Mouse (Mus musculus): ENCODE measurements at regions not wholly inside any gene's neighbourhood (a gene's known extent, or its start where the extent isn't known, plus 50 kb on each side); places are given as distances from the start of the nearest gene placed in this dataset.

- 0 out of 2 replicates have a peak, but pooled peaks cover 6% of the 10 kb centered on the region for H3K9me3 ChIP-seq (replicated peaks)
- H3K4me1 ChIP-seq: peaks cover 14% of the 10 kb centered on the region
- H3K27ac ChIP-seq: no peak overlapping the region
- 58% methylated on average over 5 of the region's 5 CpGs for WGBS (ENCODE audit: insufficient replicate concordance)
- no peaks in the 10 kb centered on the region for H3K36me3 ChIP-seq
- peaks cover 6% of the 10 kb centered on the region; the same call in 1 of the 2 replicates for H3K27me3 ChIP-seq (replicated peaks)
- no peak for ATAC-seq
- no peak overlapping the region for H3K9ac ChIP-seq
- no peak overlapping the region for H3K4me2 ChIP-seq
- H3K4me3 ChIP-seq: no peak overlapping the region
These were observed 129.9 kb upstream of the Lgalsl start for GRCm38 (mm10) chr11:20960750-20961149.

- Histone ChIP-seq H3K9ac (no peak overlapping the region), H3K27ac (no peak overlapping the region), H3K4me1 (peaks cover 14% of the 10 kb centered on the region), H3K36me3 (no peaks in the 10 kb centered on the region), H3K4me3 (no peak overlapping the region), H3K27me3 (replicated peaks) (no peaks in the 10 kb centered on the region), H3K4me2 (no peak overlapping the region), H3K9me3 (replicated peaks) (0 out of 2 replicates have a peak, but pooled peaks cover 6% of the 10 kb centered on the region)
- WGBS (ENCODE audit: insufficient replicate concordance): 72% methylated on average over 2 of the region's 2 CpGs
- ATAC-seq: no peak
These were observed 129.5 kb upstream of the Peli1 start for GRCm38 (mm10) chr11:20961626-20962025.

- 86% methylated on average over 8 of the region's 8 CpGs for WGBS (ENCODE audit: insufficient replicate concordance)
These were observed 125.4 kb upstream of the Peli1 start for GRCm38 (mm10) chr11:20965575-20966239.

GRCm38 (mm10) chr11:20967321-20967984, 123.6 kb upstream of the Peli1 start:
- no peaks in the 10 kb centered on the region for H3K36me3 ChIP-seq
- H3K9me3 ChIP-seq (replicated peaks): 0 out of 2 replicates have a peak, but pooled peaks cover 6% of the 10 kb centered on the region
- H3K4me2 ChIP-seq: no peak overlapping the region
- no peaks in the 10 kb centered on the region for H3K27me3 ChIP-seq (replicated peaks)
- no peak for ATAC-seq
- H3K4me1 ChIP-seq: no peaks in the 10 kb centered on the region
- H3K4me3 ChIP-seq: no peak overlapping the region
- no peak overlapping the region for H3K27ac ChIP-seq
- no peak overlapping the region for H3K9ac ChIP-seq
- 49% methylated on average over 3 of the region's 3 CpGs for WGBS (ENCODE audit: insufficient replicate concordance)

More at GRCm38 (mm10) chr11:20965575-20966239, 125.4 kb upstream of the Peli1 start:
- Histone ChIP-seq H3K4me2 (no peak overlapping the region), H3K27ac (no peak overlapping the region), H3K9me3 (replicated peaks) (0 out of 2 replicates have a peak, but pooled peaks cover 6% of the 10 kb centered on the region), H3K4me1 (no peaks in the 10 kb centered on the region), H3K27me3 (replicated peaks) (no peaks in the 10 kb centered on the region), H3K4me3 (no peak overlapping the region), H3K9ac (no peak overlapping the region), H3K36me3 (no peaks in the 10 kb centered on the region)
- no peak for ATAC-seq

GRCm38 (mm10) chr11:20968341-20968740, 122.8 kb upstream of the Peli1 start:
- Histone ChIP-seq H3K9ac (no peak overlapping the region), H3K27ac (no peak overlapping the region), H3K27me3 (replicated peaks) (no peaks in the 10 kb centered on the region), H3K9me3 (replicated peaks) (0 out of 2 replicates have a peak, but pooled peaks cover 6% of the 10 kb centered on the region), H3K36me3 (no peaks in the 10 kb centered on the region), H3K4me3 (no peak overlapping the region), H3K4me2 (no peak overlapping the region), H3K4me1 (no peaks in the 10 kb centered on the region)
- WGBS (ENCODE audit: insufficient replicate concordance): 60% methylated on average over 2 of the region's 2 CpGs
- no peak for ATAC-seq

GRCm38 (mm10) chr11:20973141-20973540, 118.0 kb upstream of the Peli1 start:
- Histone ChIP-seq H3K36me3 (no peaks in the 10 kb centered on the region), H3K27ac (no peak overlapping the region), H3K4me2 (no peak overlapping the region), H3K9ac (no peak overlapping the region), H3K4me1 (no peaks in the 10 kb centered on the region), H3K27me3 (replicated peaks) (peaks cover 23% of the 10 kb centered on the region; the same call in 1 of the 2 replicates), H3K4me3 (no peak overlapping the region), H3K9me3 (replicated peaks) (no peaks in the 10 kb centered on the region)
- no peak for ATAC-seq
- 62% methylated on average over 3 of the region's 3 CpGs for WGBS (ENCODE audit: insufficient replicate concordance)

GRCm38 (mm10) chr11:20981588-20981987, 109.5 kb upstream of the Peli1 start:
- no peak overlapping the region for H3K4me2 ChIP-seq
- H3K27me3 ChIP-seq (replicated peaks): peaks cover 7% of the 10 kb centered on the region; the same call in 1 of the 2 replicates
- H3K36me3 ChIP-seq: no peaks in the 10 kb centered on the region
- peaks cover 14% of the 10 kb centered on the region for H3K4me1 ChIP-seq
- ATAC-seq: no peak
- 66% methylated on average over 2 of the region's 2 CpGs for WGBS (ENCODE audit: insufficient replicate concordance)
- H3K4me3 ChIP-seq: no peak overlapping the region
- H3K9me3 ChIP-seq (replicated peaks): no peaks in the 10 kb centered on the region
- H3K27ac ChIP-seq: no peak overlapping the region
- no peak overlapping the region for H3K9ac ChIP-seq

GRCm38 (mm10) chr11:20982010-20982409, 109.1 kb upstream of the Peli1 start:
- peaks cover 7% of the 10 kb centered on the region; the same call in 1 of the 2 replicates for H3K27me3 ChIP-seq (replicated peaks)
- no peak overlapping the region for H3K27ac ChIP-seq
- H3K36me3 ChIP-seq: no peaks in the 10 kb centered on the region
- H3K4me1 ChIP-seq: peaks cover 14% of the 10 kb centered on the region
- no peak for ATAC-seq
- no peaks in the 10 kb centered on the region for H3K9me3 ChIP-seq (replicated peaks)
- no peak overlapping the region for H3K4me3 ChIP-seq
- 68% methylated on average over 1 of the region's 1 CpGs for whole genome bisulfite sequencing (ENCODE audit: insufficient replicate concordance)
- H3K9ac ChIP-seq: no peak overlapping the region
- no peak overlapping the region for H3K4me2 ChIP-seq

- ATAC-seq: no peak
- WGBS (ENCODE audit: insufficient replicate concordance): 72% methylated on average over 6 of the region's 6 CpGs
- no peaks in the 10 kb centered on the region for H3K36me3 ChIP-seq
These were observed 108.6 kb upstream of the Peli1 start for GRCm38 (mm10) chr11:20982500-20982899.

GRCm38 (mm10) chr11:20985069-20985759, 105.9 kb upstream of the Peli1 start:
- H3K27ac ChIP-seq: no peak overlapping the region
- no peak overlapping the region for H3K4me3 ChIP-seq
- H3K4me2 ChIP-seq: no peak overlapping the region
- no peaks in the 10 kb centered on the region for H3K36me3 ChIP-seq
- no peaks in the 10 kb centered on the region for H3K27me3 ChIP-seq (replicated peaks)
- WGBS (ENCODE audit: insufficient replicate concordance): 31% methylated on average over 6 of the region's 6 CpGs
- H3K9ac ChIP-seq: no peak overlapping the region
- H3K4me1 ChIP-seq: peaks cover 25% of the 10 kb centered on the region
- no peaks in the 10 kb centered on the region for H3K9me3 ChIP-seq (replicated peaks)
- no peak for ATAC-seq

More at GRCm38 (mm10) chr11:20982500-20982899, 108.6 kb upstream of the Peli1 start:
- Histone ChIP-seq H3K4me3 (no peak overlapping the region), H3K9me3 (replicated peaks) (no peaks in the 10 kb centered on the region), H3K27me3 (replicated peaks) (peaks cover 4% of the 10 kb centered on the region; the same call in 1 of the 2 replicates), H3K4me2 (no peak overlapping the region), H3K4me1 (peaks cover 14% of the 10 kb centered on the region), H3K27ac (no peak overlapping the region), H3K9ac (no peak overlapping the region)

GRCm38 (mm10) chr11:20985771-20986170, 105.3 kb upstream of the Peli1 start:
- peaks cover 25% of the 10 kb centered on the region for H3K4me1 ChIP-seq
- H3K9ac ChIP-seq: no peak overlapping the region
- no peaks in the 10 kb centered on the region for H3K9me3 ChIP-seq (replicated peaks)
- no peak overlapping the region for H3K27ac ChIP-seq
- 58% methylated on average over 4 of the region's 4 CpGs for WGBS (ENCODE audit: insufficient replicate concordance)
- H3K27me3 ChIP-seq (replicated peaks): no peaks in the 10 kb centered on the region
- H3K4me3 ChIP-seq: no peak overlapping the region
- no peaks in the 10 kb centered on the region for H3K36me3 ChIP-seq
- ATAC-seq: no peak
- no peak overlapping the region for H3K4me2 ChIP-seq
